Mouse (Mus musculus) lung, adult 18-20 months (tissue): ENCODE measurements at regions not wholly inside any gene's neighbourhood (a gene's known extent, or its start where the extent isn't known, plus 50 kb on each side); places are given as distances from the start of the nearest gene placed in this dataset.

Experiments used
- DNase-seq, 2 experiments: peaks; one replicate each; pipeline ENCODE4 v3.0.0; 2022; ENCODE audit warnings: mixed read lengths in 2 of 2

DNA sequence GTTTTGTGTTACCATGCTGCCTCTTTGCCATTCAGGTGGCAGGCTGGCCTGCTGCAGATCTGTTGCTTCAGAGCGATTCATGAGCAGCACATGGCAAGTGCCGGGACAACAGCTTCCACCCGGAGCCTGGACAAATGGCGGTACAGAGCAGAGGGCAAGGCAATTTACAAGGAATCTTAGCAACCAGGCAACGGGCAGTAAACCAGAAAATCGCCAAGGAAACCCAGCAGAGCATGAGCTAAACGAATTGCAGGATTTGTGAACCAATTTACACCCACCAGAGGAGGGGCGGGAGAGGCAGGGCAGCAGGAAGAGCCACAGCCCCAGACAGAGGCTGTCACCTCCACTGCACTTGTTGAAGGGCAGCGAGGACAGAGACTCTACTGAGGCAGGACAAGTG, 60.5 kb upstream of the Loxl4 start:
- DNase-seq, result no peak

DNA sequence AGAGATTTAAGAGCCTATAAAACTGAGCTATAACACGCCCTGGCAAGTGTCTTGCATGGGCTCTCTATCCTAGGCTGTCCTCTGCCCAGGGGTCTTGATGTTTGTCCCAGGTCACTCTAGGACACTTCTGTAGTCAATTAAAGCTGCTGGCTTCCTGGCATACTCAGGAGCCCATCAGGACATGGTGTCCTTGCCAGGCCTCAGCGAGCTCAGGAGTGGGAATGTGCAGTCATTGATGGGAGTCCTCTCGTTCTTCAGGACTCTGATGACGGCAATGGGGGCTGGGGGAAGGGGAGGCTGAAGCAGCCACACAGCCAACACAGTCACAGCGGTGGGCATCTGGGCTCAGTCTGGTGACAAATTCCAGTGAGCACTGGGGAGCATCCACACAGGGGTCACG, 57.3 kb upstream of the Loxl4 start:
- DNase-seq, result no peak

DNA sequence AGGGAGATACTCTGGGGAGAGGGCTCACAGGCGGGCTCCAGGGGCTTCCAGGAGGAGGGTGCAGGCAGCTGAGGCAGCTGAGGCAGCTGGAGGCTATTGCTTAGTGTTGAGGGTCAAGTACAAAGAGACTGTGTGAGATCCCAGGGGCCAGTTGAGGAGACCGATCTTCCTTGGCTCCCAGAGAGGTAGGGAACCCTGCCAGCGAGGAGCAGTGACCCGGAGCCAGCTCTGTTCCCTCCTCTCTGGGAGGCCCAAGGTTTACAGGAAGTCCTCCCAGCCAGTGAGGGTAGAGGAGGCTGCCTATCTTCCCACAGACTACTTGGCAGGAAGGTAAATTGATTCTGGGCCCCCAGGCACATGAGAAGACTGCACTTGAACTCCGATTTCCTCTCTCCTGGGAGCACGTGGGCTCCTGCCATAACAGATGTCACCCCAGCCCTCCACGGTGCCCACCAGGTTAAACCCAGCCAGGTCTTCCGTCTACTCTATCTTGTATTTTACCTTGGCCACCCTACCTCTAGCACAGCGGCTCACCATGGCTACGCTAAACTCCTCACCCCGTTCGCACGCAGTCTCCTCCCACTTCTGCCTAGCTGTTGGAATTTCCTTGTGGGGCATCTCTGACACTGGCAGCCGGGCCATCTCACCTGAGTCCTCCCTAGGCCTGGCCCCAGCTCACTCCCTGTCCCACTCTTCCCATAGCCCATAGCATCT, 55.9 kb upstream of the Loxl4 start:
- DNase-seq, result peak in 1 of 2 experiments; percentile 26

DNA sequence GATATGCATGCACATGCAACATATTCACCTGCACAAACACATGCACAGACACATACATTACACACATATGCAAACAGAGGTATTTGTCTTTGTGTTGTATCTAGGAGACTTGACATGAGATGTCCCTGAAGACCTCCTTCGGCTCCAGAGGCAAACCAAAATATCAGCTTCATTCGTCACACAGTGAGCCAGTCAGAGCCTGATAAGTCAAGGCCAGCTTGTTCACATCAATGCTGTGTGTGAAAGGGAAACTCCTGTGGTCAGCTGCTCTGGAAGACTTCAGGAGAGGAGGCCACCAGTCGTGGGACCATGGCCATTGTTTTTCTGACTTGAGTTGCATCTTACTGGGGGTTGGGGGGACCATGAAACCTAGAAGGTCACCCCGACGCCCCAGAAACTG, 54.3 kb upstream of the Loxl4 start:
- no peak for DNase-seq
